Mouse (Mus musculus) C2C12 (cell line): ENCODE results near the gene Uox.

Source experiments
- CTCF ChIP-seq: IDR thresholded peaks from one replicate; pipeline ENCODE4 v1.5.1; 2011; ENCODE audit not compliant: control insufficient read depth, insufficient read depth, insufficient read length
- MAX ChIP-seq: IDR thresholded peaks from one replicate; pipeline ENCODE4 v1.6.1; 2011; ENCODE audit warnings: mild to moderate bottlenecking, control low read depth
- MYOG ChIP-seq: IDR thresholded peaks from one replicate; pipeline ENCODE4 v1.6.1; 2011; ENCODE audit not compliant: control insufficient read depth, insufficient read length; ENCODE audit errors: extremely low read depth

DNA sequence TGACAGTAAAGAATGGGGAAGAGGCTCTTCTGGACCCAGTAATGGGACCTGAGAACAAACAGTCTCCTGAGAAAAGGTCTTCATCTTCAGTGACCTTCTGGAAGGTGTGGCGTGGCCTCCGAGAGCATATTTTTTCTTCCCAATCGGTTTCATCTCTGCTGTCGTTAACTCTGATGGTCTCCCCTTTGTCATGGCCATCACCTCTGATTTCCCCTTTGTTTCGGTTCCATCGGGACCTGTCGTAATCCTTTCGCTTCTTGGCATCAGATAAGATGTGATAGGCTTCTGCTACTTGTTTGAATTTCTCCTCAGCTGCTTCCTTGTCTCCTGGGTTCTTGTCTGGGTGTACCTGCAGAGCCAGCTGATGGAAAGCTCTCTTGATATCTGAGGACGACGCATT, 80.5 kb downstream of the Uox start:
- TF ChIP-seq CTCF = no peak
- TF ChIP-seq MYOG = no peak
- no peak for TF ChIP-seq MAX
